Mouse (Mus musculus): ENCODE results near the gene Acot7. TPM values are rescaled to one million over a fixed set of nuclear protein-coding genes. Genes with fewer than 3 reads are reported as not detected.
"Not testable (repeated sequence)": the region's sequence is repeated elsewhere in the genome, so short reads cannot be mapped to it uniquely, and the experiment has no call there.

Gene Acot7
- total RNA-seq, 2 experiments from 2014 or later: 15.4 to 19.1 TPM

GRCm38 (mm10) chr4:152209623-152210022 is 31.7 kb downstream of the Acot7 start:
- DNase-seq: no peak

GRCm38 (mm10) chr4:152212091-152212505 is 34.2 kb downstream of the Acot7 start:
- no peak for DNase-seq

- no peak for DNase-seq
Measured at GRCm38 (mm10) chr4:152212531-152212930, 34.6 kb downstream of the Acot7 start.

- DNase-seq: no peak
Measured at GRCm38 (mm10) chr4:152212974-152213373, 35.0 kb downstream of the Acot7 start.

GRCm38 (mm10) chr4:152213760-152214480 is 36.0 kb downstream of the Acot7 start:
- peak; percentile 67 for DNase-seq

- DNase-seq: no peak
Measured at GRCm38 (mm10) chr4:152214871-152215415, 37.0 kb downstream of the Acot7 start.

GRCm38 (mm10) chr4:152219591-152219990 is 41.7 kb downstream of the Acot7 start:
- DNase-seq: no peak

- DNase-seq: no peak
Measured at GRCm38 (mm10) chr4:152220771-152221410, 43.0 kb downstream of the Acot7 start.

GRCm38 (mm10) chr4:152221411-152221887 is 43.5 kb downstream of the Acot7 start:
- no peak for DNase-seq

- DNase-seq: no peak
Measured at GRCm38 (mm10) chr4:152222111-152222510, 44.2 kb downstream of the Acot7 start.

- DNase-seq: no peak
Measured at GRCm38 (mm10) chr4:152222513-152222912, 44.6 kb downstream of the Acot7 start.

- no peak for DNase-seq
Measured at GRCm38 (mm10) chr4:152224156-152224555, 46.2 kb downstream of the Acot7 start.

GRCm38 (mm10) chr4:152226901-152227486 is 49.1 kb downstream of the Acot7 start:
- DNase-seq: no peak

GRCm38 (mm10) chr4:152227749-152228527 is 50.0 kb downstream of the Acot7 start:
- DNase-seq: no peak

- DNase-seq: not testable (repeated sequence)
Measured at GRCm38 (mm10) chr4:152230331-152230730, 52.4 kb downstream of the Acot7 start.

- DNase-seq: no peak
Measured at GRCm38 (mm10) chr4:152231326-152231725, 53.4 kb downstream of the Acot7 start.

GRCm38 (mm10) chr4:152232411-152232903 is 54.5 kb downstream of the Acot7 start:
- DNase-seq: no peak

GRCm38 (mm10) chr4:152239974-152240373 is 62.0 kb downstream of the Acot7 start:
- DNase-seq: no peak

- no peak for DNase-seq
Measured at GRCm38 (mm10) chr4:152243241-152243891, 65.4 kb downstream of the Acot7 start.

- no peak for DNase-seq
Measured at GRCm38 (mm10) chr4:152243969-152244368, 66.0 kb downstream of the Acot7 start.
